Mouse (Mus musculus): Measurements from ENCODE around the gene Sfxn3. TPM values are rescaled to one million over a fixed set of nuclear protein-coding genes. Genes with fewer than 3 reads are reported as not detected.
A peak's percentile ranks its signal among the peaks of the same experiment; 100 is the strongest.

Gene Sfxn3
- polyA plus RNA-seq, 1 experiment from 2014 or later = 21.7 TPM

DNA sequence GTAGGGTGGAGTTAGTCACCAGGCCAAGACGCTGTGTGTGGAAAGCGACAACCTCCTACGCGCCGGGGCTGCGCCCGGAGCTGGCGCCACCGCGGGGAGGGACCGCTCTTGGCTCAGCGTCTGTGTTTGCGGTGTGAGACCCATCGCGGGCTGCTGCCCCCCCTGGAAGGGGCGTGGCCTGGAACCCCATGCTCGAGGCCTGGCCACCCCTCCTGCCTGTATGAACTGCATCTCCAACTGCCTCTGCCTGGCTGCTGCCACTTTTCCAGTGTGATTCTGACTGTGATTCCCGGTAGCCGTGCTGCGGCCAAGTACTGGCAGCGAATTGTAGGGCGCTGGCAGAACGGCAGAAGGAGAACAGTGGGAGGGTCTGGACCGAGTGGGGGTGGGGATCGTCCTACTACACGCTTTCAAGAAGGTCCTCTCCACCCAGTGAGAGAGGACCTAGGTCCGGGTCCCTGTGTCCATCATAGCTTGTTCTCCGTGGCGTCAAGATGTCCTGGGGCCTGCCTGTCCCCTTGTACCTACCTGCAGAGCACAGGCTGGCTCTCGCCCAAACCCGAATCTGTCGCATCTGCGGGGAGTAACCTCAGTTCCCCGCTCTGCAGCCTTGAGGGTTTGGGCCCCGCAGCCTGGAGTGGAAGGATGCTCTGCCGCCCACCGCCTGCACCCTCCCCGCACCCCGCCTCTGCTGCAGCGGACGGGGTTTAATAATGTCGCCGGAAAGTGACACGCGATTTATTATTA is 32.6 kb downstream of the Sfxn3 start:
- WGBS = under 1% methylated on average over 45 of the region's 45 CpGs
- H3K27me3 ChIP-seq = peaks cover 92% of the 10 kb centered on the region
- H3K27ac ChIP-seq = peak overlapping the region; percentile 42; the same call in 1 of the 2 replicates
- peaks cover 55% of the 10 kb centered on the region for H3K4me1 ChIP-seq
- H3K4me3 ChIP-seq = peak overlapping the region; percentile 36
- no peaks in the 10 kb centered on the region for H3K9me3 ChIP-seq
- peak overlapping the region; percentile 77 for H3K4me2 ChIP-seq
- ATAC-seq (ENCODE audit: borderline replicate concordance, extremely low read depth, low FRiP score, low TSS enrichment) = peak; percentile 23
- peak overlapping the region; percentile 44 for H3K9ac ChIP-seq
- no peaks in the 10 kb centered on the region for H3K36me3 ChIP-seq

GRCm38 (mm10) chr19:45080711-45081110 is 33.4 kb downstream of the Sfxn3 start:
- peak overlapping the region; percentile 36 for H3K4me3 ChIP-seq
- WGBS = 2% methylated on average over 17 of the region's 17 CpGs

DNA sequence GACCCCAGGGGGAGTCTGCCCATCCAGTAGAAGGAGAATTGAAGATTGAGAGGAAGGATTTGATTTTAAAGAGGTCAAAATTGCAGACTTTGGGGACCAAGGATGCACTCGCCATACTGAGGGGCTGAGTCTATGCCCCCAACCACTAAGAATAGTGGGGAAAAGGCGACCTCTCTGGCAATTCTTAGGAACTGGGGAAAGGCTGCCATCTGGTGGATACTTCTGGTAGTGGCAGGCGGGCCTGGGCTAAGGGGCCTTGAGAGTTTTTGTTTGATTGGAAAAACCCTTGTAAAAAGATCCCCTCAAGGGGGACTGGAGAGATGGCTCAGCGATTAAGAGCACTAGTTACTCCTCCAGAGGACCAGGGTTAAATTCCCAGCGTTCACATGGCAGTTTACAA is 34.0 kb downstream of the Sfxn3 start:
- WGBS = 2% methylated on average over 5 of the region's 5 CpGs
- Histone ChIP-seq H3K4me1 (peaks cover 44% of the 10 kb centered on the region), H3K9me3 (no peaks in the 10 kb centered on the region), H3K4me3 (peak overlapping the region; percentile 36; the same call in 1 of the 2 replicates), H3K9ac (no peak overlapping the region), H3K27ac (no peak overlapping the region), H3K36me3 (no peaks in the 10 kb centered on the region), H3K27me3 (peaks cover 96% of the 10 kb centered on the region), H3K4me2 (peak overlapping the region; percentile 77)
- no peak for ATAC-seq (ENCODE audit: borderline replicate concordance, extremely low read depth, low FRiP score, low TSS enrichment)

More at GRCm38 (mm10) chr19:45080711-45081110, 33.4 kb downstream of the Sfxn3 start:
- peaks cover 50% of the 10 kb centered on the region for H3K4me1 ChIP-seq
- no peak overlapping the region for H3K27ac ChIP-seq
- H3K36me3 ChIP-seq = no peaks in the 10 kb centered on the region
- peaks cover 96% of the 10 kb centered on the region for H3K27me3 ChIP-seq
- no peak for ATAC-seq (ENCODE audit: borderline replicate concordance, extremely low read depth, low FRiP score, low TSS enrichment)
- no peak overlapping the region for H3K9ac ChIP-seq
- H3K9me3 ChIP-seq = no peaks in the 10 kb centered on the region
- H3K4me2 ChIP-seq = peak overlapping the region; percentile 77

DNA sequence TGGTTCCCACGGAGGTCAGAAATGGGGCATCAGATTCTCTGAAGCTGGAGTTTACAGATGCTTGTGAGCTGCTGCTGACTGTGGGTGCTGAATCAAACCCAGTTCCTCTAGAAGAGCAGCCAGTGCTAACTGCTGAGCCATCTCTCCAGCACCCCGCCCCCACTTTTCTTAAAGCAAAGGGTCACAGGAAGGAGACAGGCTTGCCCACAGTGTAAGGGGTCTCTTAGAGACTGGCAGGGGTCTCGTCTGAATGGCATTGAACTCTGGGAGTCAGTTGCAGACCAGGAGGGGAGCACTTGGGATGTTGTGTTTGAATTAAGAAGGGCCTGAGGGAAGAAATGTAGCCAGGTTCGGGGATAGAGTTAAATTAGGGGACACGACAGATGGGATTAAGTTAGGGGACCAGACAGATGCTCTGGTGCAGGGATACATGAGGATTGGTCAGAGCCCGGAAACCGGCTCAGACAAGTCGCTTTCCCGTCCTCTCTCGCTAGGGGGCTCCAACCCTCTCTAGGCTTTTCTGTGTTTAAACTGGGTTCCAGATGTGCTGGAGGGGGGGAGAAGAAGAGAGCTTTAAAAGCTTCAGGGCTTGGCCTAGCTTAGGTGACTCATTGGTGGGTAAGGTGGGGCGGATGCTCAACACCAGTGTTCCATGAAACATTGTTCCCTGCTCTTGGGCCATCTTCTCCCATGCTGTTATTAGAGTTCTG is 34.7 kb downstream of the Sfxn3 start:
- H3K36me3 ChIP-seq = no peaks in the 10 kb centered on the region
- peaks cover 96% of the 10 kb centered on the region for H3K27me3 ChIP-seq
- H3K9me3 ChIP-seq = no peaks in the 10 kb centered on the region
- no peak overlapping the region for H3K4me2 ChIP-seq
- ATAC-seq (ENCODE audit: borderline replicate concordance, extremely low read depth, low FRiP score, low TSS enrichment) = no peak
- WGBS = 17% methylated on average over 11 of the region's 11 CpGs
- H3K4me1 ChIP-seq = peaks cover 37% of the 10 kb centered on the region
- H3K27ac ChIP-seq = no peak overlapping the region
- no peak overlapping the region for H3K9ac ChIP-seq
- no peak overlapping the region for H3K4me3 ChIP-seq

DNA sequence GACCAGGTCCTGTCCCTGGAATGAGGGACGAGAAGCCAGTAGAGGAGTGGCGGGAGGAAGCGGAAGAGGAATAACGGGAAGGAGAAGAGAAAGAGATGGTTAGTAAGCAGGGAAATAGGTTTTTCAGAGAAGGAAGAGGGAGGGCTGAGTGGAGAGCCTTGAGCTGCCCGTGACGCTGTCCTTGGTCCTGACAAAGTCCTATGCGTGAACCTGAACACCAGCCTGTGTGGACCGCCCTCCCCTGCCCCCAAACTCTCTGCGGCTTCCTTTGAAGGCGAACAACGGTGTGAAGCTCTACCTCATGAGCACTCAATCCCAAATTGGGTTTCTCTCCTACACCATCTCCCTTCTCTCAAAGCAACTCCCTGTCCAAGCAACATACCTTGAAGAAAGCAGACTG is 50.6 kb downstream of the Sfxn3 start:
- no peak overlapping the region for H3K4me2 ChIP-seq
- H3K9me3 ChIP-seq = no peaks in the 10 kb centered on the region
- no peak for ATAC-seq (ENCODE audit: borderline replicate concordance, extremely low read depth, low FRiP score, low TSS enrichment)
- H3K27me3 ChIP-seq = peaks cover 22% of the 10 kb centered on the region
- WGBS = 15% methylated on average over 11 of the region's 11 CpGs
- no peaks in the 10 kb centered on the region for H3K4me1 ChIP-seq
- no peak overlapping the region for H3K4me3 ChIP-seq
- H3K27ac ChIP-seq = no peak overlapping the region
- no peak overlapping the region for H3K9ac ChIP-seq
- no peaks in the 10 kb centered on the region for H3K36me3 ChIP-seq

DNA sequence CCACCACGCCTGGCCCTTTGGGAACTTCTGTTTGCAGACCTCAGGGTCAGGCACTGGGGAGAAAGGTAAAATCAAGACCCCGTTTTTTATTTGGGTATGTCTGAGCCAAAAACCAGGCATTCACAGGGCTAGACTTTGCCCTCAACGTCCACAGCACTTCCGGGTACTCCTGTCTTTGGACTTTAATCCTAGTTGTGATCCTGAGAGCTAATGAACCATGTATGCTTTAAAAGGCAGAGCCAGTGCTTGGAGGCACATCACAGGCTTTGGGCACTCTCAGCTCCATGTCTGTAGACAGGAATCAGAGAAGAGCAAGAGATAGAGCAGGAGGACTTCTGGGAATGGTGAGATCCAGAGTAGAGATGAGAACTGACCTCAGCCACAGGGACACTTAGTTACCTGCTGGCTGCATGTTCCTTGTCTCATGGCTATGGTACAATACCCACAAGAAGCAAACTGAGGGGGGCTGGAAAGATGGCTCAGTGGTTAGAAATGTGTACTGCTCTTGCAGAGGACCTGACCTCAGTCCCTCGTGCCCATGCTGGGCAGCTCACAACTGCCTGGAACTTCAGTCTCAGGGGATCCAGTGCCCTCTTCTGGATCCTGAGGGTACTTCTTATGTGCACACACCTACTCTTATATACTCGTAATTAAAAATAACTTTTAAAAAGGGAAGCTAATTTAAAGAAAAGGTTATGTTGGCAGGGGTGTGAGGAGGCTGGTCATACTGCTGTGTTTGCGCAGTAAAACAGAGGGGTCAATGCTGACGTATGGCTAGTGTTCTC is 53.4 kb downstream of the Sfxn3 start:
- H3K4me2 ChIP-seq = no peak overlapping the region
- H3K27ac ChIP-seq = no peak overlapping the region
- no peak for ATAC-seq (ENCODE audit: borderline replicate concordance, extremely low read depth, low FRiP score, low TSS enrichment)
- no peak overlapping the region for H3K4me3 ChIP-seq
- H3K4me1 ChIP-seq = no peaks in the 10 kb centered on the region
- H3K9ac ChIP-seq = no peak overlapping the region
- no peaks in the 10 kb centered on the region for H3K36me3 ChIP-seq
- H3K9me3 ChIP-seq = no peaks in the 10 kb centered on the region
- 69% methylated on average over 8 of the region's 8 CpGs for WGBS
- H3K27me3 ChIP-seq = peaks cover 48% of the 10 kb centered on the region

DNA sequence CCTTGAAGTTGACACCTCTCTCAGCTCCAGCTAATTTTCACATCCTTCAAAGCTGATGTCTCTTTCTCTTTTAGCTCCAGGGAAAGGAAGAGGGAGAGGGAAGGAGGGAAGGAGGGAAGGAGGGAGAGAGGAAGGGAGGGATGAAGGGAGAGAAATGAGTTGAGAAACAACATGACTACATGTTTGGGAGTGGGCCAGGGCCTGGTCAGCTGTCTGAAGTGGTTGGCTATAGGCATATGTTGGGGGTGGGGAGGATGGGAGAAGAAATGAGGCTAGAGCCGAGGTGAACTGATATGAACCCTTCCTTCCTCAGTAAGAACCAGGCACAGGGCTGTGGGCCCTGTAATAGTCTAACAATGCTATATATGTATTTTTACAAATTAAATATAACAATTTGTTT is 58.3 kb downstream of the Sfxn3 start:
- no peak overlapping the region for H3K4me2 ChIP-seq
- no peaks in the 10 kb centered on the region for H3K9me3 ChIP-seq

More for the DNA sequence above, 58.3 kb downstream of the Sfxn3 start:
- Histone ChIP-seq H3K36me3 (no peaks in the 10 kb centered on the region), H3K9ac (no peak overlapping the region), H3K4me1 (no peaks in the 10 kb centered on the region), H3K27me3 (peaks cover 45% of the 10 kb centered on the region), H3K27ac (no peak overlapping the region), H3K4me3 (no peak overlapping the region)
- no peak for ATAC-seq (ENCODE audit: borderline replicate concordance, extremely low read depth, low FRiP score, low TSS enrichment)
- WGBS = 11% methylated on average over 1 of the region's 1 CpGs

Other genes with a start within 250 kb of the Sfxn3 start
- gene Slf2, start 116.4 kb upstream of the Sfxn3 start, polyA plus RNA-seq (2015; fragmentation: Nextera tagmentation; extraction: Ambion mirVana) = 26.0 and 29.4 TPM in 2 replicates
- 1.3 and 1.7 TPM in 2 replicates for gene Sema4g, start 58.4 kb upstream of the Sfxn3 start, polyA plus RNA-seq (2015; fragmentation: Nextera tagmentation; extraction: Ambion mirVana)
- gene Twnk, start 41.8 kb upstream of the Sfxn3 start, polyA plus RNA-seq (2015; fragmentation: Nextera tagmentation; extraction: Ambion mirVana) = 17.8 and 20.8 TPM in 2 replicates
- 70.1 and 70.8 TPM in 2 replicates for gene Mrpl43, start 41.1 kb upstream of the Sfxn3 start, polyA plus RNA-seq (2015; fragmentation: Nextera tagmentation; extraction: Ambion mirVana)
- 75.9 and 81.8 TPM in 2 replicates for gene Lzts2, start 33.1 kb upstream of the Sfxn3 start, polyA plus RNA-seq (2015; fragmentation: Nextera tagmentation; extraction: Ambion mirVana)
- 0.30 and 0.34 TPM in 2 replicates for gene Pdzd7, start 1.8 kb upstream of the Sfxn3 start, polyA plus RNA-seq (2015; fragmentation: Nextera tagmentation; extraction: Ambion mirVana)
- 4.9 and 6.4 TPM in 2 replicates for gene Kazald1, start 27.7 kb downstream of the Sfxn3 start, polyA plus RNA-seq (2015; fragmentation: Nextera tagmentation; extraction: Ambion mirVana)
- not detected in 2 replicates for gene Tlx1, start 103.2 kb downstream of the Sfxn3 start, polyA plus RNA-seq (2015; fragmentation: Nextera tagmentation; extraction: Ambion mirVana)
- gene Lbx1, start 188.3 kb downstream of the Sfxn3 start, polyA plus RNA-seq (2015; fragmentation: Nextera tagmentation; extraction: Ambion mirVana) = not detected in 2 replicates